Mouse (Mus musculus) intestine, embryonic 15.5 days (tissue): ENCODE data around the gene Ganab. TPM values are rescaled to one million over a fixed set of nuclear protein-coding genes. Genes with fewer than 3 reads are reported as not detected.

Experiments used
- ATAC-seq: fragments of 200-750 bp; cut with Nextera tagmentation; 2 replicates; pipeline ENCODE4 v1.8.0; 2017; ENCODE audit warnings: moderate TSS enrichment, moderate library complexity
- H3K27ac ChIP-seq: fragments of 300-500 bp; sonication (generic); 2 replicates; pipeline ENCODE4 v1.5.1; 2015; ENCODE audit warnings: mild to moderate bottlenecking, inconsistent platforms
- H3K27me3 ChIP-seq: fragments of 300-500 bp; sonication (generic); replicated peaks from 2 replicates; pipeline ENCODE4 v1.6.1; 2015; ENCODE audit warnings: inconsistent platforms
- H3K36me3 ChIP-seq: fragments of 300-500 bp; sonication (generic); 2 replicates; pipeline ENCODE4 v1.6.1; 2015; ENCODE audit warnings: inconsistent platforms
- H3K4me1 ChIP-seq: fragments of 300-500 bp; sonication (generic); replicated peaks from 2 replicates; pipeline ENCODE4 v1.6.1; 2015; ENCODE audit warnings: inconsistent platforms
- H3K4me2 ChIP-seq: fragments of 300-500 bp; sonication (generic); replicated peaks from 2 replicates; pipeline ENCODE4 v1.6.1; 2015; ENCODE audit warnings: mild to moderate bottlenecking, inconsistent platforms
- H3K4me3 ChIP-seq: fragments of 300-500 bp; sonication (generic); replicated peaks from 2 replicates; pipeline ENCODE4 v1.5.1; 2015; ENCODE audit warnings: inconsistent platforms
- H3K9ac ChIP-seq: fragments of 300-500 bp; sonication (generic); 2 replicates; pipeline ENCODE4 v1.6.1; 2015; ENCODE audit warnings: inconsistent platforms
- H3K9me3 ChIP-seq: fragments of 300-500 bp; sonication (generic); 2 replicates; pipeline ENCODE4 v1.6.1; 2016; ENCODE audit warnings: inconsistent platforms
- WGBS: fragments of 180-500 bp; shearing (Covaris S2); methylation state at CpG from one replicate; pipeline ENCODE4 v1.1.7; 2015; 5-methylcytosine and 5-hydroxymethylcytosine counted together
- polyA plus RNA-seq: library from polyadenylated mRNA; unstranded; fragments of >200 nt; fragmentation: Nextera tagmentation; extraction: Ambion mirVana; gene quantifications from 2 replicates; pipeline ENCODE4 v1.2.1, GENCODE M21; 2015

Gene Ganab
- polyA plus RNA-seq, 1 experiment from 2014 or later = 92.6 TPM

- H3K9me3 ChIP-seq = no peaks in the 10 kb centered on the region
- 0 out of 2 replicates have a peak, but pooled peaks have one; percentile 1 for ATAC-seq
- peak overlapping the region; percentile 81 for H3K27ac ChIP-seq
- H3K4me3 ChIP-seq = peak overlapping the region; percentile 70
- no peaks in the 10 kb centered on the region for H3K27me3 ChIP-seq
- H3K4me1 ChIP-seq = peaks cover 10% of the 10 kb centered on the region
- H3K4me2 ChIP-seq = peak overlapping the region; percentile 75
- H3K9ac ChIP-seq = peak overlapping the region; percentile 65
- 7% methylated on average over 9 of the region's 9 CpGs for WGBS
- peaks cover 23% of the 10 kb centered on the region for H3K36me3 ChIP-seq
These were observed 56.3 kb downstream of the Ganab start for GRCm38 (mm10) chr19:8954171-8954570.

- H3K36me3 ChIP-seq = peaks cover 36% of the 10 kb centered on the region
- no peak overlapping the region for H3K27ac ChIP-seq
- no peak overlapping the region for H3K9ac ChIP-seq
- H3K4me3 ChIP-seq = no peak overlapping the region
- no peak for ATAC-seq
- peaks cover 6% of the 10 kb centered on the region for H3K4me1 ChIP-seq
- no peak overlapping the region for H3K4me2 ChIP-seq
- WGBS = 94% methylated on average over 2 of the region's 2 CpGs
- H3K9me3 ChIP-seq = no peaks in the 10 kb centered on the region
- H3K27me3 ChIP-seq = no peaks in the 10 kb centered on the region
These were observed 64.4 kb downstream of the Ganab start for GRCm38 (mm10) chr19:8962256-8962655.

GRCm38 (mm10) chr19:8965075-8965474 is 67.2 kb downstream of the Ganab start:
- no peaks in the 10 kb centered on the region for H3K9me3 ChIP-seq
- no peaks in the 10 kb centered on the region for H3K27me3 ChIP-seq
- peaks cover 9% of the 10 kb centered on the region for H3K4me1 ChIP-seq
- no peak overlapping the region; the same call in 1 of the 2 replicates for H3K4me2 ChIP-seq
- peak overlapping the region; percentile 52; the same call in 1 of the 2 replicates for H3K9ac ChIP-seq
- H3K27ac ChIP-seq = no peak overlapping the region
- H3K4me3 ChIP-seq = no peak overlapping the region
- whole genome bisulfite sequencing = 84% methylated on average over 11 of the region's 11 CpGs
- ATAC-seq = no peak
- peaks cover 30% of the 10 kb centered on the region for H3K36me3 ChIP-seq

- Histone ChIP-seq H3K4me3 (peak overlapping the region; percentile 77), H3K4me1 (peaks cover 9% of the 10 kb centered on the region), H3K27me3 (no peaks in the 10 kb centered on the region), H3K27ac (peak overlapping the region; percentile 93), H3K36me3 (peaks cover 37% of the 10 kb centered on the region), H3K9me3 (no peaks in the 10 kb centered on the region), H3K4me2 (peak overlapping the region; percentile 64), H3K9ac (peak overlapping the region; percentile 52)
- 69% methylated on average over 8 of the region's 8 CpGs for WGBS
- ATAC-seq = no peak
These were observed 67.9 kb downstream of the Ganab start for GRCm38 (mm10) chr19:8965771-8966170.

- H3K9ac ChIP-seq = peak overlapping the region; percentile 52
- peaks cover 9% of the 10 kb centered on the region for H3K4me1 ChIP-seq
- H3K27me3 ChIP-seq = no peaks in the 10 kb centered on the region
- no peaks in the 10 kb centered on the region for H3K9me3 ChIP-seq
- H3K36me3 ChIP-seq = peaks cover 41% of the 10 kb centered on the region
- ATAC-seq = peak; percentile 50
- WGBS = 28% methylated on average over 5 of the region's 5 CpGs
- peak overlapping the region; percentile 93 for H3K27ac ChIP-seq
- H3K4me2 ChIP-seq = peak overlapping the region; percentile 64
- peak overlapping the region; percentile 77 for H3K4me3 ChIP-seq
These were observed 68.3 kb downstream of the Ganab start for GRCm38 (mm10) chr19:8966198-8966589.

Other genes starting within 250 kb of the Ganab start
- gene Chrm1, start 234.3 kb upstream of the Ganab start, polyA plus RNA-seq = 0.64 and 1.1 TPM in 2 replicates
- gene Slc3a2, start 174.7 kb upstream of the Ganab start, polyA plus RNA-seq = 161 and 163 TPM in 2 replicates
- 77.3 and 88.5 TPM in 2 replicates for gene Wdr74, start 162.2 kb upstream of the Ganab start, polyA plus RNA-seq
- gene 1700092M07Rik, start 157.4 kb upstream of the Ganab start, polyA plus RNA-seq = 1.8 TPM in 2 replicates
- 119 and 121 TPM in 2 replicates for gene Stx5a, start 156.7 kb upstream of the Ganab start, polyA plus RNA-seq
- 143 and 146 TPM in 2 replicates for gene Nxf1, start 141.0 kb upstream of the Ganab start, polyA plus RNA-seq
- 164 and 177 TPM in 2 replicates for gene Tmem223, start 127.1 kb upstream of the Ganab start, polyA plus RNA-seq
- gene Tmem179b, start 123.6 kb upstream of the Ganab start, polyA plus RNA-seq = 90.4 and 102 TPM in 2 replicates
- 25.2 and 26.9 TPM in 2 replicates for gene Taf6l, start 111.7 kb upstream of the Ganab start, polyA plus RNA-seq
- 137 and 147 TPM in 2 replicates for gene Polr2g, start 99.5 kb upstream of the Ganab start, polyA plus RNA-seq
- gene Zbtb3, start 95.5 kb upstream of the Ganab start, polyA plus RNA-seq = 4.0 and 4.6 TPM in 2 replicates
- gene Ttc9c, start 78.7 kb upstream of the Ganab start, polyA plus RNA-seq = 48.2 and 49.3 TPM in 2 replicates
- 5.1 and 5.4 TPM in 2 replicates for gene Hnrnpul2, start 78.1 kb upstream of the Ganab start, polyA plus RNA-seq
- gene AC129217.1, start 68.3 kb upstream of the Ganab start, polyA plus RNA-seq = not detected in 2 replicates
- 40.6 and 48.3 TPM in 2 replicates for gene Bscl2, start 60.6 kb upstream of the Ganab start, polyA plus RNA-seq
- gene Gng3, start 58.9 kb upstream of the Ganab start, polyA plus RNA-seq = 16.0 and 17.3 TPM in 2 replicates
- gene Lrrn4cl, start 47.3 kb upstream of the Ganab start, polyA plus RNA-seq = 1.6 and 2.0 TPM in 2 replicates
- 163 and 167 TPM in 2 replicates for gene Ubxn1, start 26.6 kb upstream of the Ganab start, polyA plus RNA-seq
- 62.7 and 63.9 TPM in 2 replicates for gene Uqcc3, start 17.1 kb upstream of the Ganab start, polyA plus RNA-seq
- gene Lbhd1, start 14.3 kb upstream of the Ganab start, polyA plus RNA-seq = 72.5 and 95.3 TPM in 2 replicates
- gene Gm49403, start 14.1 kb upstream of the Ganab start, polyA plus RNA-seq = not detected in 2 replicates
- 86.5 and 95.2 TPM in 2 replicates for gene 1810009A15Rik, start 9.2 kb upstream of the Ganab start, polyA plus RNA-seq
- not detected in 2 replicates for gene Gm49416, start 9.1 kb upstream of the Ganab start, polyA plus RNA-seq
- gene Ints5, start 5.1 kb upstream of the Ganab start, polyA plus RNA-seq = 40.0 and 41.5 TPM in 2 replicates
- 40.0 and 44.7 TPM in 2 replicates for gene B3gat3, start 22.3 kb downstream of the Ganab start, polyA plus RNA-seq
- 2.7 and 3.3 TPM in 2 replicates for gene Rom1, start 31.3 kb downstream of the Ganab start, polyA plus RNA-seq
- gene Eml3, start 31.5 kb downstream of the Ganab start, polyA plus RNA-seq = 24.2 and 28.4 TPM in 2 replicates
- gene Mta2, start 43.8 kb downstream of the Ganab start, polyA plus RNA-seq = 130 and 139 TPM in 2 replicates
- gene Tut1, start 55.8 kb downstream of the Ganab start, polyA plus RNA-seq = 29.7 and 30.4 TPM in 2 replicates
- gene Eef1g, start 69.0 kb downstream of the Ganab start, polyA plus RNA-seq = 436 and 453 TPM in 2 replicates
- 22.4 and 25.0 TPM in 2 replicates for gene Ahnak, start 91.2 kb downstream of the Ganab start, polyA plus RNA-seq
- gene Scgb1a1, start 189.9 kb downstream of the Ganab start, polyA plus RNA-seq = not detected in 2 replicates
- gene Asrgl1, start 237.6 kb downstream of the Ganab start, polyA plus RNA-seq = 10.4 and 12.6 TPM in 2 replicates